Mouse (Mus musculus): ENCODE data around the gene Pds5a.
"Not testable (repeated sequence)": the region's sequence is repeated elsewhere in the genome, so short reads cannot be mapped to it uniquely, and the experiment has no call there.

Pds5a gene

DNA sequence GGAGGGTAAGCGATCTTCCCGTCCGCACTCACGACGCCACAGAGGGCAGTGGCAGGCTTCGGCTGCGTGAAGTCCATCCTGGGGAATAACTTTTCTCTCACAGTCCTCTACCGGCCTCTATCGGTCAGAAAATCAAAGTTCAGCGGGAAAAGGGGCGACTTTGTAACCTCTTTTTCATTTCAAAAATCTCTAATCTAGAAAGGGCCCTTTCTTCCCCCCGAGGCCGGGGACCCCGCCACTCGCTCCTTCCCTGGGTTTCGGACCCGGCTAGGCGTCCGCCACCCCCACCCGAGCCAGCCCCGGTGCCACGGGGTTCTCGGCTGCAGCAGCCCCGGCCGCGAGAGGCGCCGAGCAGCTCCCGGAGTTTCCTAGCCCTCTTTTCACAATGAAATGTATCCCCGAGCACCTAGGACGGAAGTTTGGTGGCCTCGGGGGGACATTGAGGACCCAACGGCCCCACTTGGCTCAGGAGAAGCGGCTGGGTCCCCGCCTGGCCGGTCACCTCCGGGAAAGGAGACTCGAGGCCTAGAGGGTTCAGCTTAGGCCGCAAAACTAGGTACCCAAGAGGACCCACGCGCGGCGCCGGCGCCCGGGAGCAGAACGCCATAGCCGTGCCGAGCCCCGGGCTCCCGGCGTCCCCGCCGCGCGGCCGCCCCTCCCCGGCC is 1.1 kb downstream of the Pds5a start:
- DNase-seq (ENCODE audit: low read depth in 2 of 2, low spot score in 2 of 2) = peak; percentile 46 to 70

- not testable (repeated sequence) for DNase-seq (ENCODE audit: low read depth in 2 of 2, low spot score in 2 of 2)
Observed at GRCm38 (mm10) chr5:65694076-65694475, 4.0 kb downstream of the Pds5a start.

DNA sequence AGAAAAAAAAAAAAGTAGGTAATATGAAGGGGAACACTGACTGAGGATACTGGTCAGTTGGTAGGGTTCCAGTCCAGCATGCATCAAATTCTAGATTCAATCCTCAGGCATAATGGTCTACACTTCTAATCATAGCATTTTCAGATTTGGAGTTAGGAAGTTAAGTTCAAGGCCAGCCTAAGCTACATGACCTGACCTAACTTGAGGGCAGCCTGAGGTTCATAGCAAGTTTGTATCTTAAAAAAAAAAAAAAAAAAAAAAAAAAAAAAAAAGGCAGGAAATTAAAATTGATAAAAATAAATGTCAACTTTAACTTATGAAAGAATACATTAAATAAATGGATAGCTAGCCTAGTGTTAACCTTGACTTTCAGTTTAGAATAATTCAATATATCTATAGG is 5.1 kb downstream of the Pds5a start:
- DNase-seq (ENCODE audit: low read depth in 2 of 2, low spot score in 2 of 2) = no peak

DNA sequence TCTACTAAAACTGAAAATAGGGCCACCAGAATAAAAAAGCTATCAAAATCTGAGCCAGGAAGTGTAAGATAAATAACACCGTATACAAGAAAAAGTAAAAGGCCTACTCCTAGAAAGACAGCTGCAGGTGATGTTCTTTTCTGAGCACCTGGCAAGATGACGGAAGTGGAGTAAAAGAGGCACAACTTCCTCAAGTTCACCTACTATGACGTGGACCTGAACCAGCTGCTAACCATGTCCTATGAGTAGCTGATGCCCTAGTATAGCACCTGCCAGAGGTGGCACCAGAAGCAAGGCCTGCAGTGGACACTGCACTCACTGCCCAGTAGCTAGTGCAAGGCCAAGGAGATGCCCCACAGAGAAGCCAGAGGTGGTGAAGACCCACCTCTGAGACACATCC is 9.3 kb downstream of the Pds5a start:
- no peak for DNase-seq (ENCODE audit: low read depth in 2 of 2, low spot score in 2 of 2)

DNA sequence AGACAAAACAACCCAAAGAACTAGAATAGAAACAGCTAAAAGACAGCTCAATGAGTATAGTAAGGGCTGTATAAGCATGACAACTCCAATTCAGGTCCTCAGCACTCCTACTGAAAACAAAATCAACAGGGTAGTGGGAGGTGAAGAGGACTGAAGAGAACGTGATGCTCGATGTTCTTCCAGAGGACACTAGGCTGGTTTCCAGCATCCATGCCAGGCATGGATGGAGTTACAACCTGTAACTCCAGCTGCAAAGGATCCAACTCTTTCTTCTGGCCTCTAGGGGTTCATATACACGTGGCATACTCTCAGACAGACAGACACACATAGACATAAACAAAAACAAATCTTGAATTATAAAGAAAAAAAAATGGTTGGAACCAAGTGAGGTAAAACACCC is 11.3 kb downstream of the Pds5a start:
- no peak for DNase-seq (ENCODE audit: low read depth in 2 of 2, low spot score in 2 of 2)

DNA sequence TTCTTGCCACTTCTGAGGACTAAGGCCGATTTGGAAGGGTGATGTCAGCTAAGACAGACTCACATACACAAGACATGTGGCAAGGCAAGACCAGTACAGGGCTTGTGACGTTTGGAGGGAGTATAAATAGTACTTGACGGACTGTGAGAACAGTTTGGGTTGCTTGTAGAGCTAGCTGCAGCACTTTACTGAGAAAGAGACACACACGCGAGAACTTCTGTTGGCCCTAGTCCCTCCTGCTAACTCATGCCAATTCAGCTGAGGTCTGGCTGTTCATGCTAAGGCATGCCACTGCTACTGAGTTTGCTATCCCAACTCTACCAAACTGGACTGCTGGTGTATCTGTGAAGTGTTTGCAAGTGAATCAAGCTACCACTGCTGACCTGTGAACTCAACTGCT is 19.2 kb downstream of the Pds5a start:
- no peak for DNase-seq (ENCODE audit: low read depth in 2 of 2, low spot score in 2 of 2)

GRCm38 (mm10) chr5:65672162-65672561 is 25.9 kb downstream of the Pds5a start:
- no peak for DNase-seq (ENCODE audit: low read depth in 2 of 2, low spot score in 2 of 2)

- DNase-seq (ENCODE audit: low read depth in 2 of 2, low spot score in 2 of 2) = peak; percentile 10 to 31
Observed at GRCm38 (mm10) chr5:65667644-65668043, 30.4 kb downstream of the Pds5a start.

GRCm38 (mm10) chr5:65665370-65665769 is 32.7 kb downstream of the Pds5a start:
- DNase-seq (ENCODE audit: low read depth in 2 of 2, low spot score in 2 of 2) = no peak

DNA sequence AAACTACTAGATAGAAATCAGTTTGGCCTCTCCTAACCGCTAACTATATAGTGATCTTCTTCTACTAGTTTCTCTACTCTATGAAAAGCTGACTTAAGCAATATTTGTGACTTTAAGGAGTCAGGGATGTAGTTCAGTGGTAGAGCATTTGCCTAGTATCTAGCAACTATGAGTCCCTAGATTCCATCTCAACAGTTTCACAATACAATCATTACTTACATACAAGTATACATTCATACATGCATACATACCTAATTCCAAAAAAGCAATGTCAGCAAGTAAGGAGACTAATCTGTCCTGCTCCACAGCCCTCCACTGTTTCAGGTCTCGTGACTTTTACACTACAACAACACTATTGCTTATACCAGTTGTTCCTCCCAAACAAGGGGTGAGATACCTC is 36.1 kb downstream of the Pds5a start:
- no peak for DNase-seq (ENCODE audit: low read depth in 2 of 2, low spot score in 2 of 2)

DNA sequence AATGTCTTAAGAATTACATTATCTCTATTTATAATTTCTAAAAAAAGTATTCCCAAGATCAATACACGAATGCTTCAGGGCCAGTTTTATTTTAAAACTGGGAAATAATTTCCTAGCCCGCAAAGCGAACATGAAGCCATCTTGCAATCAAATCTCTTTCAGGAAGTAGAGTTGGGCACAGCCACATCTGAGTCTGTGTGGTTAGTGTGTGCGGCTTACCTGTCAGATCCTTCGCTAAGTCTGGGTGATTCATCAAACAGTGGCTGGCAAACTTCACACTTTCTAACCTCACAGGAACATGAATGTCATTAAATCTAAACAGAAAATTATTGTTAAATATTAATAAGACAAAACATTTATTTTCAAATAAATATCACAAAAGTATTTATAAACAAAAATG is 44.3 kb downstream of the Pds5a start:
- DNase-seq (ENCODE audit: low read depth in 2 of 2, low spot score in 2 of 2) = peak; percentile 13 to 43

DNA sequence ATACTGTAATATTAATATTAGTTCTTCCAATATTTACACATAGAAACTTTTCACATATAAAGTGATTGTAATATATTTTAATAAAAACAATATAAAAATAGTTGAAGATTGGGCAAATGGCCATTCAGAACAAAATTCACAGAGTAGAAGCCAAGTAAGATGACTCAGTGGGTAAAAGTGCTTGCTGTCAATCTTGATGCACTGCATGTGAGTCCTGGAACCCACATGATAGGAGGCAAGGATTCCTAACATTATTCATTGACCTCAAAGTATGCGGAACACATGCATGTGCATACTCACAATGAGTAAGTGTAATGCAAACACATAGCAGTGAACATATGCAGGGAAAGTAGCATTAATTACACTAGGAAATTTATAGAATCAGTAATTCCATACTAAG is 59.2 kb downstream of the Pds5a start:
- DNase-seq (ENCODE audit: low read depth in 2 of 2, low spot score in 2 of 2) = no peak

- DNase-seq (ENCODE audit: low read depth in 2 of 2, low spot score in 2 of 2) = no peak
Observed at GRCm38 (mm10) chr5:65624340-65624739, 73.7 kb downstream of the Pds5a start.

- DNase-seq (ENCODE audit: low read depth in 2 of 2, low spot score in 2 of 2) = no peak
Observed at GRCm38 (mm10) chr5:65613152-65613924, 84.7 kb downstream of the Pds5a start.

DNA sequence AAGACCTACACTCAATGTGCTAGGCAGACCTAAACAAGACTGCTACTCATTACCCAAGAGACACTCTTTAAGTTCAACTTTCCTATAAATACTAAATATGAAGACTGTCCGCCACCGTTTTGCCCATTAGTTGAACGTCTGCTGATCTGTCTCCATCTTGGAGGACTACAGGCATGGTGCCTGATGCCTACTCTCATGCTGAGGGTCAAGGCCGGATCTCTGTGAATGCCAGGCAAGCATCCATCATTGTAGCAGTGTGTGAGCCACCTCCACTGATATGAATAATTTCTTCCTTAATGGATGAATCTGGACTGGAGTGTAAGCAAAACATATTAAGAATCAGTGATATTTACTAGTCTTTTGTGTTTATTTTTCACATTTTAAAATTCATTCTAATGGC is 87.5 kb downstream of the Pds5a start:
- DNase-seq (ENCODE audit: low read depth in 2 of 2, low spot score in 2 of 2) = no peak

GRCm38 (mm10) chr5:65609769-65610168 is 88.3 kb downstream of the Pds5a start:
- DNase-seq (ENCODE audit: low read depth in 2 of 2, low spot score in 2 of 2) = no peak

- no peak for DNase-seq (ENCODE audit: low read depth in 2 of 2, low spot score in 2 of 2)
Observed at GRCm38 (mm10) chr5:65606820-65607219, 91.3 kb downstream of the Pds5a start.

DNA sequence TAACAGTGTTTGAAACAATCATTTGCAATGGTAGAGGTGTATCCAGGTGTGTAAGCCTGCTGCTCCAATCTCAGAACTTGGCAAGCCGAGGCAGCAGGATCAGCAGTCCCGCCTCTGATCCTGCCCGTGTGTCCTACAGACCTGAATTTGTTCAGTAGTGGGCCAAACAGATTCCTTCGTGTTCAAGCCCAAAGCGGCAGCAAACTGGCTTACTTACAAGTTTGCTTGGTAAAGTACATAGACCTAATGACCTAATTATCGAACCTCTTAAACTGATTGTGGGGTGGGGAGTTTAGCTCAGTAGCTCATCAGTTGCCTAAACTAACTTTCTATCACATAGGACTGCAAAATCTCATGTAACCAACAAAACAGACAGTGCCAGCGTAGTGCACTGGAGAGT is 98.4 kb downstream of the Pds5a start:
- no peak for DNase-seq (ENCODE audit: low read depth in 2 of 2, low spot score in 2 of 2)

DNA sequence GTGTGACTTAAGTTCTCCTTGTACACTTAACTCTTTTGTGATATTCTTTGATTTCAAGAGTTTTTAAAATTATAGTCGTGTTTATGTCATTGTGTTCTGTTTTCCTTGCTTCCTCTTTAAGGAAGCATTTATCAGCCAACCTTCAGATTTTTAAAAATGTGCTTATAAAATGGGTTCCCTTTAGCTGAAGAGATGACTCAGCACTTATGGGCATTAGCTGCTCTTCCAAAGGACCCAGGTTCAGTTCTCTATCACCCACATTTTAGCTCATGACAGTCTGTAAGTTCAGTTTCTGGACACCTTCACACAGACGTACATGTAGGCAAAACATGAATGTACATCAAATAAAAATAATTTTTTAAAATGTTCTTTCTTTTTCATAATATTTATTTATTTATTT is 105.7 kb downstream of the Pds5a start:
- DNase-seq (ENCODE audit: low read depth in 2 of 2, low spot score in 2 of 2) = no peak

DNA sequence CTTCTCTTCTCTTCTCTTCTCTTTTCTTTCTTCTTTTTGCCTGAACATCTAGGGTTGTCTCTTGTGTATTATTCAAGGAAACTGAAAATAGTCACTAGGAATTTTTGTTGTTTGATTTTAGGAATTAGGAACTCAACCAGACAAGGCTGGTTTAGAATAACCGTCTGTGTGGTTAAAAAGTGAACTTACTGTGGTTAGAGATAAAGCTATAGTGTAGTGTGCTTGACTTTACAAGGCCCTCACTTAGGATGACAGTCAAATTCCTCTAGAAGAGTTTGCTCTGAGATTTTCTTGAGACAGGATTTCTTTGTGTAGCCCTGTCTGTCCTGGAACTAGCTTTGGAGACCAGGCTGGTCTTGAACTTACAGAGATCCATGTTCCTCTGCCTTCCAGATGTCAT is 107.9 kb downstream of the Pds5a start:
- no peak for DNase-seq (ENCODE audit: low read depth in 2 of 2, low spot score in 2 of 2)

DNA sequence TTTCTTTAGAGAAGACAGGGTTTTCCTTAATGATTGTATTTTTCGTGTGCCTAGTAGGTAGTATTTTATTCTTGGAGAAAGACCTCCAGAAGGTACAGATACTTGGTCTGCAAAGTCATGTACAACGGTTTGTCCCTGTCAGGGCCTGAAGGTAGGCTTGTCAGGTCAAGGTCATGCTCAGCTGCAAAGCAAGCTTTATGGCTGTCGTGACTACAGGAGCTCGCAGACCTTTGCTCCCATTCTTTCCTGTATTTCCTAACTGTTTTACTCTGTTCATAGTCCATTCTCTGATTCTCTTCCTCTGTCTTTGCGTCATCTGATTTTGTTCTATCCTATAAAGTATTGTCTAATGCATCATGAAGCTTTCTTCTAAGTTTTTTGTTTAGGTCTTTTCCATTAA is 111.8 kb downstream of the Pds5a start:
- no peak for DNase-seq (ENCODE audit: low read depth in 2 of 2, low spot score in 2 of 2)

- no peak for DNase-seq (ENCODE audit: low read depth in 2 of 2, low spot score in 2 of 2)
Observed at GRCm38 (mm10) chr5:65578545-65578944, 119.5 kb downstream of the Pds5a start.

- DNase-seq (ENCODE audit: low read depth in 2 of 2, low spot score in 2 of 2) = no peak
Observed at GRCm38 (mm10) chr5:65575896-65576295, 122.2 kb downstream of the Pds5a start.
